In genomic region chr9:24503067-24503857, GRCm38 (mm10) we compare ENCODE assay signal across 8 mouse cellular contexts. TPM values are rescaled to one million over a fixed set of nuclear protein-coding genes. Genes with fewer than 3 reads are reported as not detected.
DNase-seq lines count a peak whose midpoint lies in the region; ATAC-seq lines count a peak whose summit lies in the region.

Dpy19l1 (minus strand) TSS chr9:24503140.

- peak; percentile 98 for ATAC-seq in hindbrain, embryonic 15.5 days (ENCODE audit: low FRiP score, low read depth)

- peak within 1 kb of the TSS; percentile 81 for H3K9ac ChIP-seq in hindbrain, embryonic 15.5 days

- H3K9me3 ChIP-seq in hindbrain, embryonic 15.5 days: no peaks in the 10 kb centered on the region

- peak within 1 kb of the TSS; percentile 87 for H3K4me3 ChIP-seq in hindbrain, embryonic 15.5 days

- peak within 1 kb of the TSS; percentile 66 for H3K4me2 ChIP-seq in hindbrain, embryonic 15.5 days

- no peaks in the 10 kb centered on the region for H3K36me3 ChIP-seq in hindbrain, embryonic 15.5 days

- peak within 1 kb of the TSS; percentile 90 for H3K27ac ChIP-seq in hindbrain, embryonic 15.5 days (replicated peaks)

- H3K4me1 ChIP-seq in hindbrain, embryonic 15.5 days (replicated peaks): peaks cover 33% of the 10 kb centered on the region

- peak; percentile 76 for DNase-seq in T-cell, adult 2 months (ENCODE audit: low spot score)
- DNase-seq in cerebellum, postnatal 36 days: peak; percentile 88 to 94
- DNase-seq in frontal cortex, postnatal 36 days (ENCODE audit: low spot score in 2 of 2): peak; percentile 84 to 92
- peak; percentile 89 for DNase-seq in layer of hippocampus, postnatal 36 days
- DNase-seq in lung, postnatal 25 days (ENCODE audit: low spot score): peak; percentile 92
- peak; percentile 89 for DNase-seq in retina, adult 2 months (ENCODE audit: low read depth, low spot score)
- DNase-seq in thymus, postnatal 25 days: peak; percentile 91

- no peaks in the 10 kb centered on the region for H3K27me3 ChIP-seq in hindbrain, embryonic 15.5 days

- WGBS in hindbrain, embryonic 15.5 days: 1% methylated on average over 48 of the region's 99 CpGs

RNA-seq across cellular contexts. Expression of gene Dpy19l1, which starts in this region (rescaled TPM):
- polyA plus RNA-seq in hindbrain, embryonic 15.5 days (2015; fragmentation: Nextera tagmentation; extraction: Ambion mirVana): 15.3 and 18.1 TPM in 2 replicates
- 10 to 100 TPM; 41.9 to 43.2 TPM for total RNA-seq in layer of hippocampus, postnatal 36 days (2021)

Comparison
In these comparisons a context has a peak if more than half of its experiments do, and no peak if none do; other contexts are left out.
1. Peak in every context shown above with its lines: DNase-seq, ATAC-seq, H3K4me3 ChIP-seq and H3K27ac ChIP-seq.